Mouse (Mus musculus) forebrain, embryonic 16.5 days (tissue): Measurements from ENCODE around the gene Trappc10. TPM values are rescaled to one million over a fixed set of nuclear protein-coding genes. Genes with fewer than 3 reads are reported as not detected.
A peak's percentile ranks its signal among the peaks of the same experiment; 100 is the strongest.

Experiments used
- ATAC-seq: fragments of 200-750 bp; cut with Nextera tagmentation; 2 replicates; pipeline ENCODE4 v1.8.0; 2017; ENCODE audit warnings: mild to moderate bottlenecking, moderate library complexity
- H3K27ac ChIP-seq: fragments of 300-500 bp; sonication (generic); 2 replicates; pipeline ENCODE4 v1.5.1; 2014; ENCODE audit warnings: low read length, control low read depth
- H3K27me3 ChIP-seq: fragments of 300-500 bp; sonication (generic); replicated peaks from 2 replicates; pipeline ENCODE4 v1.6.1; 2014; ENCODE audit warnings: low read length; ENCODE audit not compliant: control insufficient read depth, insufficient read depth
- H3K36me3 ChIP-seq: fragments of 300-500 bp; sonication (generic); 2 replicates; pipeline ENCODE4 v1.6.1; 2014; ENCODE audit not compliant: control insufficient read depth, insufficient read depth
- H3K4me1 ChIP-seq: fragments of 300-500 bp; sonication (generic); replicated peaks from 2 replicates; pipeline ENCODE4 v1.6.1; 2014; ENCODE audit warnings: low read length; ENCODE audit not compliant: control insufficient read depth, insufficient read depth
- H3K4me2 ChIP-seq: fragments of 300-500 bp; sonication (generic); 2 replicates; pipeline ENCODE4 v1.6.1; 2014; ENCODE audit warnings: mild to moderate bottlenecking, low read length, control low read depth
- H3K4me3 ChIP-seq: fragments of 300-500 bp; sonication (generic); replicated peaks from 2 replicates; pipeline ENCODE4 v1.5.1; 2014; ENCODE audit warnings: mild to moderate bottlenecking, low read length, control low read depth
- H3K9ac ChIP-seq: fragments of 300-500 bp; sonication (generic); replicated peaks from 2 replicates; pipeline ENCODE4 v1.6.1; 2014; ENCODE audit warnings: low read depth, low read length, control low read depth
- H3K9me3 ChIP-seq: fragments of 300-500 bp; sonication (generic); 2 replicates; pipeline ENCODE4 v1.6.1; 2016; ENCODE audit warnings: low read length; ENCODE audit not compliant: control insufficient read depth
- WGBS: fragments of 180-500 bp; shearing (Covaris S2); extraction: QIAGEN DNeasy Blood & Tissue Kit; methylation state at CpG from one replicate; pipeline ENCODE4 v1.1.7; 2014; 5-methylcytosine and 5-hydroxymethylcytosine counted together
- polyA plus RNA-seq: library from polyadenylated mRNA; unstranded; fragments of >200 nt; fragmentation: Nextera tagmentation; extraction: Ambion mirVana; gene quantifications from 2 replicates; pipeline ENCODE4 v1.2.1, GENCODE M21; 2015

Trappc10 gene
- polyA plus RNA-seq, 1 experiment from 2014 or later = 22.8 TPM

DNA sequence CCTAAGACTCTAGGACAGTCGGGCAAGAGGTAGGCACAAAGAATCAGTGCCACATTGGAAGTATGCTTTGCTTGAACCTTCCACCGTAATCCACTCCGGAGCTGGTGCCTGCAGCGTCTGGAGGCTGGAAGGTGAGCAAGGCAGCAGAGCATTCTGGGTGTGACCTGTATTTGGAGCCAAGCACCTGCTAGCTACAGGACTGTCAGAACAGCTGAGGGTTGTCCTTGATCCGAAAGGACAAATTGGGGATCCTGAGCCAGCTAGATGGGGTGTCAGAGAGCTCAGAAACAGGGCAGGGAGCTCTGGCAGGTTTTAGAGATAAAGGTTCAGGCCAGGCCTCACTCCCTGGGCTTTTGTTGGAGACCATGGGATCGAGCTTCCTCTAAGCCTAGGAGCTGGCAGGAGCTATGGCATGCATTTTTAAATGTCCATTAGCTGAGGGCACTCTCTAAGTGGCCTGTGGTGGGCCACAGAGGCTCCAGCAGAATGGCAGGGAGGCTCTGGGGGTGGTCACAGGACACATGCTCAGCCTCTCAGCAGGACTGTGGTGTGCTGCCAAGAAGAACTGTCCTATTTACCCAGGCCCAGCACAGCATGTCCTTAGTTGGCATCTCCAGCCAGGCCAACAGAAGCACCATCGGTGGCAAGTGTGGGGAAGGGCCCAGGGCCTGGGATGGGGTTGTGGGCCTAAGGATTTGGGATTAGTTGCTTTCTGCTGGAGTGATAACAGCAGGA is 16.6 kb upstream of the Trappc10 start:
- Histone ChIP-seq H3K4me2 (no peak overlapping the region), H3K4me1 (0 out of 2 replicates have a peak, but pooled peaks cover 4% of the 10 kb centered on the region), H3K27me3 (no peaks in the 10 kb centered on the region), H3K27ac (no peak overlapping the region), H3K9ac (no peak overlapping the region), H3K9me3 (no peaks in the 10 kb centered on the region), H3K4me3 (no peak overlapping the region), H3K36me3 (no peaks in the 10 kb centered on the region)
- ATAC-seq = no peak
- 65% methylated on average over 7 of the region's 7 CpGs for WGBS

DNA sequence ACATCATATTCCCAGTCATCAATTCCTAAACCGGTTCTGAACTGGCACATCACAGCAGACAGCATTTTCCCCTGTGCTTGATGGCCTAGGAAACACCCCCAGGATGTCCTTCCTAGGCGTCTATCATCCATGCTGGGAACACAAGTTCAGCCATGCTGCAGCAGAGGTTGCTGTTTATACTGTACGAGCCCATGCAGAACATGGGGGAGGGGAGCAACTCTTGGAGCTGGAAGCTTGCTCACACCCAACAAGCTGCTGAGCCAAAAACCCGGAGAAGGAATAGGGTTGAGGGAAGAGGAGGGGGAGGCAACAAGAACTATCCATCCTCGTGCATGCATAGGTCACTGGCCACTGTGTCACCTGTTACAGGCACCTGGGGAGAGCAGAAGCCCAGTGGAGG is 15.9 kb upstream of the Trappc10 start:
- WGBS = 32% methylated on average over 5 of the region's 5 CpGs
- H3K9me3 ChIP-seq = no peaks in the 10 kb centered on the region
- no peak for ATAC-seq

DNA sequence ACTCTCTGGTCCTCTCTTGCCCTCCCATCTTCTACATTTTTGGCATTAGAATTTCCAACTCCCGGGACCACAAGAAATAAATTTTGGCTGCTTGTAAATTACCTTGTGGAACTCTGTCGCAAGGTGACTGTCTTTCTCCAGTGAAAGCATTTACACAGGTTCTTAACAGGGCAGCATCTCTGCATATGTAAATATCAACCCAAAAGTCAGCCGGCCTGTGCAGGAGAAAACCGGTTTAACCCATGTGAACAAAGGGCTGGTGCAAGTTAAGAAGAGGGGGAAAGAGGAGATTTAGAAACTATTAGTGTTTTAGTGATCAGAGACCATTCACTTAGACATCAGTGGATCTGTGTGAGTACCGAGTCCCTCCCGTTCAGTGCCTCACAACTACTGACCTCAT is 15.3 kb upstream of the Trappc10 start:
- Histone ChIP-seq H3K4me1 (0 out of 2 replicates have a peak, but pooled peaks cover 4% of the 10 kb centered on the region), H3K4me3 (no peak overlapping the region), H3K27ac (no peak overlapping the region), H3K9me3 (no peaks in the 10 kb centered on the region), H3K9ac (no peak overlapping the region), H3K4me2 (no peak overlapping the region), H3K27me3 (no peaks in the 10 kb centered on the region), H3K36me3 (no peaks in the 10 kb centered on the region)
- ATAC-seq = no peak
- 61% methylated on average over 6 of the region's 6 CpGs for WGBS

More for the DNA sequence above, 15.9 kb upstream of the Trappc10 start:
- no peak overlapping the region for H3K9ac ChIP-seq
- H3K27me3 ChIP-seq = no peaks in the 10 kb centered on the region
- no peak overlapping the region for H3K4me2 ChIP-seq
- no peak overlapping the region for H3K4me3 ChIP-seq
- 0 out of 2 replicates have a peak, but pooled peaks cover 4% of the 10 kb centered on the region for H3K4me1 ChIP-seq
- H3K27ac ChIP-seq = no peak overlapping the region
- H3K36me3 ChIP-seq = no peaks in the 10 kb centered on the region

DNA sequence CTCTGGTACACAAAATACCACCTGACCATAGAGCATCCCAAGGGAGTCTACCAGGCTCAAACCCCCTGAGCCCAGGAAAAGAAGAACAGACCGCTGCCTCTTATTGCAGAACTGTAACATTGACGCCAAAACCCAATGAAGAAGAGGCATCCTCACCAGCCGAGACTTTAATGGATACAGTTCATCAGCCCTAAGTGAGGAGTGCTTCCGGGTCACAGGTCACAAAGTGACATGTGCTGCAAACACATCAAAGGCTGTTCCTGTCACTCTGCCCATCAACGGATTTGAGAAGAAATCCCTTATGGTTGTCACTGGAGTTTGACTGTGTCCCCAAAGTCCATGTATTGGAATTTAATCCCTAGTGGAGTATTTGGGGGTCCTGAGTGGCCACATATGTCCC is 14.8 kb upstream of the Trappc10 start:
- Histone ChIP-seq H3K36me3 (no peaks in the 10 kb centered on the region), H3K9me3 (no peaks in the 10 kb centered on the region), H3K27ac (no peak overlapping the region), H3K9ac (no peak overlapping the region), H3K4me3 (no peak overlapping the region), H3K4me2 (no peak overlapping the region), H3K4me1 (0 out of 2 replicates have a peak, but pooled peaks cover 4% of the 10 kb centered on the region), H3K27me3 (no peaks in the 10 kb centered on the region)
- no peak for ATAC-seq
- 83% methylated on average over 5 of the region's 5 CpGs for WGBS

DNA sequence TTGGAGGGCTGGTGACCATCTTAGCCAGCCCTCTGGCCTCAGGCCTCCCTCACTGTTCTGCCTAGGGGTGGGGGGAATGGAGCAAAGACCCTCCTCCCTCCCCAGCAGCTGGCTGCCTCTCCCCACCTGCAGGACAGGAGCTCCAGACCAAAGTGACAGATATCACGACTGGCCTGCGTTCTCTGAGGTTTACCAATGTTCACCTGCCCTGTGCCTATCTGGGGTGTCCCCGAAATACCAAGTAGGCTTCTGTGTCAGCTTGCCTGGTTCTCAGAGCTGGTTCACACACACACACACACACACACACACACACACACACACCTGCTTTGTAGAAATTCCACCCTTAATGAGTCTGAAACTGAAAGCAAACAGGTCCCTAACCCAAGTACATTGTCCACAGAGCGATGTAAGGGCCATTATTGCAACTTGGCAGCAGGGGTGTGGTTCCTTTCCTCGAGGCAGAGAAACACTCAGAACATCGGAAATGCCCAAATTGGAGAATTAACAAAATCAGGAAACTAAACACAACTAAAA is 13.8 kb upstream of the Trappc10 start:
- Histone ChIP-seq H3K36me3 (no peaks in the 10 kb centered on the region), H3K4me1 (0 out of 2 replicates have a peak, but pooled peaks cover 4% of the 10 kb centered on the region), H3K4me3 (no peak overlapping the region), H3K27me3 (no peaks in the 10 kb centered on the region), H3K4me2 (no peak overlapping the region), H3K9ac (no peak overlapping the region), H3K9me3 (no peaks in the 10 kb centered on the region), H3K27ac (no peak overlapping the region)
- no peak for ATAC-seq
- 74% methylated on average over 6 of the region's 6 CpGs for WGBS

DNA sequence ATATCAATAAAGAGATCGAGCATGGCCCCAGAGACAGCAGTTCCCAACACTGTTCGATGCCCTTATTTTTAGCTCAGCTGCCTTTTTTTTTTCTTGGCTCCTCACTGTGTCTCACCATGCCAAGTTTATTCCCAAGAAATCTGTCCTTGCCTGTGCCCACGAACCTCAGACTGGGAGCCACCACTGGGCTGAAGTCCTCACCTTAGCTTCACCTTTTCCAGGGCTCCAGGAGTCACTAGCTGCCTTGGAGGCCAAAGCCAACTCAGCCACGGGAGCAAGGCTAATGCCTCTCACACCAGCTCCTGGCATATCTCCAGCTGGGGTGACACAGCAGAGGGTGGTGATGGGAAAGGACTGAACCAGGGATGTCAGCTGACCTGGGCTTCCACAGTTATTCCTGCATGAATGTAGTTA is 11.2 kb upstream of the Trappc10 start:
- no peak overlapping the region for H3K9ac ChIP-seq
- H3K27ac ChIP-seq = no peak overlapping the region
- H3K4me2 ChIP-seq = no peak overlapping the region
- no peak for ATAC-seq
- no peak overlapping the region for H3K4me3 ChIP-seq
- H3K36me3 ChIP-seq = no peaks in the 10 kb centered on the region
- H3K9me3 ChIP-seq = 0 out of 2 replicates have a peak, but pooled peaks cover 3% of the 10 kb centered on the region
- 0 out of 2 replicates have a peak, but pooled peaks cover 4% of the 10 kb centered on the region for H3K4me1 ChIP-seq
- H3K27me3 ChIP-seq = no peaks in the 10 kb centered on the region
- 52% methylated on average over 4 of the region's 4 CpGs for WGBS

DNA sequence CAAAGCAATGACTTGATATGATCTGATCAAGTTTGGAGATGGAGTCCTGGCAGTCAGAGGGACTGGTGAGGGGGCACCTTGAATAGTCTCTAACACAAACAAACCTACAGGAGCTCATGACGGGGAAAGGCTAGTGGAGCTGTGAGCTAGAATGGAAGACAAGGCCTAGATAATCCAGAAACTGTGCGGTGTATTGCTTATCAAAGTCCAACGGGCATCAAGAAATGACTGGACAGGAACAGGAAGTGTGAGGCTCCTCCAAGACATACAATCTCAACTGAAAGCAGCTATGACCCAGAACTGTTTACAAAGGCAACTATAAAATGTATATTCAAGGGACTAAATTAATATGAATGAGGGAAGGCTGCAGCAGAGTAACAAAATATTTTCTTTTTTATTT is 2.8 kb upstream of the Trappc10 start:
- ATAC-seq = no peak
- Histone ChIP-seq H3K36me3 (no peaks in the 10 kb centered on the region), H3K4me1 (peaks cover 16% of the 10 kb centered on the region), H3K27ac (no peak overlapping the region), H3K4me2 (no peak overlapping the region), H3K9ac (no peak overlapping the region), H3K4me3 (no peak overlapping the region), H3K9me3 (0 out of 2 replicates have a peak, but pooled peaks cover 3% of the 10 kb centered on the region), H3K27me3 (no peaks in the 10 kb centered on the region)
- 97% methylated on average over 3 of the region's 3 CpGs for WGBS

DNA sequence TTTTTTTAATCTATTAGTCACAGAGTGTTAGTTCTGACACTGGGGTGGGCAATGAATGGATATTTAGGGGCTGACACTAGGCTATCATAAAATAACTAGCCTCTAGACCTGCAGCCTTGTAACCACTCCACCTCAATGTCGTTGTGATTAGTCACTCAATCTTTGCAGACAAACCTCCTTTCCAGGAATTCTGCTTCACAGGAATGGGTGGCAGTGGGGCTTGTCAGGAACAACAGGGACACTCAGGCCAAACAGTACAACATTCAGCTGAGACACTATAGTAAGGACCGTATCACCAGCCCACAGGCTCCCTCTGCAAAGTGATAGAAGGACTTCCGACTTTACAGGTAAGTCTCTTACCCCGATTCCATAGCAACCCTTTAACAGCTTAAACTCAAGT is 2.3 kb upstream of the Trappc10 start:
- Histone ChIP-seq H3K36me3 (no peaks in the 10 kb centered on the region), H3K9me3 (0 out of 2 replicates have a peak, but pooled peaks cover 3% of the 10 kb centered on the region), H3K4me2 (no peak overlapping the region), H3K9ac (no peak overlapping the region), H3K27me3 (no peaks in the 10 kb centered on the region), H3K4me1 (peaks cover 16% of the 10 kb centered on the region), H3K4me3 (no peak overlapping the region), H3K27ac (no peak overlapping the region)
- ATAC-seq = no peak
- 86% methylated on average over 4 of the region's 4 CpGs for WGBS

DNA sequence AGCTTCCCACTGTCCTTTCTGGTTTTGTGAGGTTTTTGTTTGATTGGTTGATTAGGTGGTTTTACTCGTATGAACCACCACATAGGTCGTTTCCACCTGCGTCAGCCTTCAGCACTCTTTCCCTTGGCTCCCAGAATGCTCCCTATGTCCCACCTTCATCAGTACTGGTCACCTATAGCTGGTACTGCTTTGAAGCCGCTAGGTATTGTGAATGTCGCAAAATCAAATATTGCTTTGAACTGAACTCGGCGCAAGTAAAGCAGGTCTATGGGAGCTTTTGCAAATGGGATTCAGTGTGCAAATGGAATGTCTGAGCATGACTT is 745 bp upstream of the Trappc10 start:
- WGBS = 15% methylated on average over 7 of the region's 7 CpGs
- Histone ChIP-seq H3K27ac (peak overlapping the region; percentile 62), H3K9ac (peak overlapping the region; percentile 82), H3K4me2 (peak overlapping the region; percentile 96), H3K9me3 (no peaks in the 10 kb centered on the region), H3K27me3 (no peaks in the 10 kb centered on the region), H3K4me3 (peak overlapping the region; percentile 92), H3K36me3 (no peaks in the 10 kb centered on the region), H3K4me1 (peaks cover 16% of the 10 kb centered on the region)
- no peak for ATAC-seq
